In genomic region chr15:78845867-78846266, GRCm38 (mm10) we compare ENCODE assay signal across 9 mouse cellular contexts. TPM values are rescaled to one million over a fixed set of nuclear protein-coding genes. Genes with fewer than 3 reads are reported as not detected.
DNase-seq lines count a peak whose midpoint lies in the region; ATAC-seq and TF ChIP-seq lines count a peak whose summit lies in the region.
"Had no signal": no experiment of that assay in that cellular context is flagged by ENCODE, and none has a peak within 500 bp of the region (broad histone marks: within the 10 kb centered on the region; RNA-seq: fewer than 3 reads in every experiment).

No protein-coding gene starts in this region.

- peak overlapping the region; percentile 80 for H3K4me2 ChIP-seq in intestine, embryonic 16.5 days (ENCODE audit: low read depth, low read length)
- H3K4me2 ChIP-seq in lung, postnatal 0 days (replicated peaks; ENCODE audit: low read depth, low read length), result peak overlapping the region; percentile 78
- no peak overlapping the region for H3K4me2 ChIP-seq in forebrain, postnatal 0 days (ENCODE audit: low read depth)

- peak overlapping the region; percentile 95 for H3K4me3 ChIP-seq in brown adipose tissue, adult 24 weeks (ENCODE audit: insufficient read depth, low read depth, low read length)
- peak overlapping the region; percentile 64; the same call in 1 of the 2 replicates for H3K4me3 ChIP-seq in intestine, embryonic 16.5 days (ENCODE audit: low read length)
- H3K4me3 ChIP-seq in lung, postnatal 0 days (ENCODE audit: low read depth, low read length), result peak overlapping the region; percentile 76
- H3K4me3 ChIP-seq in forebrain, postnatal 0 days (ENCODE audit: low read depth, low read length), result no peak overlapping the region

- H3K36me3 ChIP-seq in intestine, embryonic 16.5 days (ENCODE audit: control insufficient read depth, insufficient read depth, low read length), result peaks cover 5% of the 10 kb centered on the region; the same call in 1 of the 2 replicates
- H3K36me3 ChIP-seq in lung, postnatal 0 days (ENCODE audit: insufficient read depth, low read length), result peaks cover 24% of the 10 kb centered on the region; the same call in 1 of the 2 replicates
- H3K36me3 ChIP-seq in forebrain, postnatal 0 days (ENCODE audit: insufficient read depth), result no peaks in the 10 kb centered on the region

- no peaks in the 10 kb centered on the region for H3K27me3 ChIP-seq in intestine, embryonic 16.5 days (replicated peaks; ENCODE audit: control insufficient read depth, insufficient read depth, low read length)
- H3K27me3 ChIP-seq in lung, postnatal 0 days (replicated peaks; ENCODE audit: insufficient read depth, low read length), result no peaks in the 10 kb centered on the region
- H3K27me3 ChIP-seq in forebrain, postnatal 0 days (ENCODE audit: insufficient read depth, low read length), result peaks cover 13% of the 10 kb centered on the region

- no peak for ATAC-seq in intestine, embryonic 16.5 days
- ATAC-seq in lung, postnatal 0 days, result no peak
- no peak for ATAC-seq in forebrain, postnatal 0 days
- ATAC-seq: inflammation-experienced regulatory T-cells, adult 6 months had no signal

- H3K4me1 ChIP-seq in brown adipose tissue, adult 24 weeks (ENCODE audit: control insufficient read depth, insufficient read depth, insufficient read length, low read length), result peaks cover 12% of the 10 kb centered on the region
- H3K4me1 ChIP-seq in intestine, embryonic 16.5 days (ENCODE audit: control insufficient read depth, insufficient read depth, low read length), result peaks cover 51% of the 10 kb centered on the region
- H3K4me1 ChIP-seq in lung, postnatal 0 days (ENCODE audit: insufficient read depth, low read depth, low read length), result peaks cover 35% of the 10 kb centered on the region
- H3K4me1 ChIP-seq in forebrain, postnatal 0 days (ENCODE audit: insufficient read depth), result 0 out of 2 replicates have a peak, but pooled peaks cover 3% of the 10 kb centered on the region

- DNase-seq in kidney, adult 18-20 months, result peak; percentile 63
- no peak for DNase-seq in kidney, adult 9 months
- DNase-seq in lung, postnatal 0 days (ENCODE audit: low spot score), result peak; percentile 67
- DNase-seq in right cerebral cortex, postnatal 36 days (ENCODE audit: low spot score in 2 of 2), result no peak
- no peak for DNase-seq in urinary bladder, postnatal 36 days (ENCODE audit: low spot score in 2 of 2)
- no peak for DNase-seq in forebrain, postnatal 0 days

- 64% methylated on average over 8 of the region's 8 CpGs for WGBS in intestine, embryonic 16.5 days
- 39% methylated on average over 8 of the region's 8 CpGs for WGBS in lung, postnatal 0 days
- 86% methylated on average over 8 of the region's 8 CpGs for WGBS in forebrain, postnatal 0 days

- TF ChIP-seq CTCF in lung, postnatal 0 days (IDR thresholded peaks at IDR 0.05), result peak; percentile 6; the same call in 1 of the 2 replicates
- TF ChIP-seq CTCF in forebrain, postnatal 0 days (IDR thresholded peaks at IDR 0.05; ENCODE audit: low read depth), result no peak

- peak overlapping the region; percentile 59 for H3K27ac ChIP-seq in brown adipose tissue, adult 24 weeks (replicated peaks; ENCODE audit: low read depth, low read length)
- peak overlapping the region; percentile 89 for H3K27ac ChIP-seq in intestine, embryonic 16.5 days (ENCODE audit: low read length)
- peak overlapping the region; percentile 97 for H3K27ac ChIP-seq in lung, postnatal 0 days (ENCODE audit: low read length)
- H3K27ac ChIP-seq in forebrain, postnatal 0 days (ENCODE audit: low read depth, low read length), result no peak overlapping the region

- no peaks in the 10 kb centered on the region for H3K9me3 ChIP-seq in intestine, embryonic 16.5 days (ENCODE audit: control insufficient read depth, low read length)
- no peaks in the 10 kb centered on the region for H3K9me3 ChIP-seq in lung, postnatal 0 days (ENCODE audit: low read length)
- H3K9me3 ChIP-seq in forebrain, postnatal 0 days (ENCODE audit: low read length), result no peaks in the 10 kb centered on the region

- H3K9ac ChIP-seq in intestine, embryonic 16.5 days (ENCODE audit: low read depth, low read length), result peak overlapping the region; percentile 94
- peak overlapping the region; percentile 44 for H3K9ac ChIP-seq in lung, postnatal 0 days (replicated peaks; ENCODE audit: low read depth)
- no peak overlapping the region for H3K9ac ChIP-seq in forebrain, postnatal 0 days

- TF ChIP-seq EP300 in lung, postnatal 0 days (IDR thresholded peaks at IDR 0.05), result no peak; the same call in 1 of the 2 replicates

RNA-seq across cellular contexts. Expression of gene Cdc42ep1, which starts 3.4 kb away (rescaled TPM):
- polyA plus RNA-seq in brown adipose tissue, adult 24 weeks (2012; ENCODE audit: insufficient read depth, insufficient read length, missing spikeins), result 18.4 and 21.7 TPM in 2 replicates
- 34.5 and 36.1 TPM in 2 replicates for polyA plus RNA-seq in intestine, embryonic 16.5 days (2015; fragmentation: Nextera tagmentation; extraction: Ambion mirVana)
- 107 and 109 TPM in 2 replicates for polyA plus RNA-seq in lung, postnatal 0 days (2015; fragmentation: Nextera tagmentation; extraction: Ambion mirVana)
- total RNA-seq in forebrain, postnatal 0 days (2014; rRNA removed), result 8.3 and 8.6 TPM in 2 replicates
- 10.6 and 13.5 TPM in 2 replicates for polyA plus RNA-seq in forebrain, postnatal 0 days (2015; fragmentation: Nextera tagmentation; extraction: Ambion mirVana)
- polyA plus RNA-seq: inflammation-experienced regulatory T-cells, adult 6 months had no signal

RNA-seq across cellular contexts. Expression of gene Lgals2, which starts 9.5 kb away (rescaled TPM):
- not detected in 2 replicates for polyA plus RNA-seq in brown adipose tissue, adult 24 weeks (2012; ENCODE audit: insufficient read depth, insufficient read length, missing spikeins)
- 1,298 and 1,309 TPM in 2 replicates for polyA plus RNA-seq in intestine, embryonic 16.5 days (2015; fragmentation: Nextera tagmentation; extraction: Ambion mirVana)
- 1.6 and 2.4 TPM in 2 replicates for polyA plus RNA-seq in lung, postnatal 0 days (2015; fragmentation: Nextera tagmentation; extraction: Ambion mirVana)
- total RNA-seq in forebrain, postnatal 0 days (2014; rRNA removed), result not detected in 2 replicates
- polyA plus RNA-seq in forebrain, postnatal 0 days (2015; fragmentation: Nextera tagmentation; extraction: Ambion mirVana), result 0.52 TPM in 1 of 2 replicates, not detected in the other
- polyA plus RNA-seq: inflammation-experienced regulatory T-cells, adult 6 months had no signal

RNA-seq across cellular contexts. Expression of gene Gga1, which starts 31.1 kb away (rescaled TPM):
- 23.7 and 29.1 TPM in 2 replicates for polyA plus RNA-seq in brown adipose tissue, adult 24 weeks (2012; ENCODE audit: insufficient read depth, insufficient read length, missing spikeins)
- polyA plus RNA-seq in intestine, embryonic 16.5 days (2015; fragmentation: Nextera tagmentation; extraction: Ambion mirVana), result 56.3 and 57.4 TPM in 2 replicates
- 49.7 and 51.5 TPM in 2 replicates for polyA plus RNA-seq in lung, postnatal 0 days (2015; fragmentation: Nextera tagmentation; extraction: Ambion mirVana)
- total RNA-seq in forebrain, postnatal 0 days (2014; rRNA removed), result 37.0 and 42.9 TPM in 2 replicates
- polyA plus RNA-seq in forebrain, postnatal 0 days (2015; fragmentation: Nextera tagmentation; extraction: Ambion mirVana), result 54.8 and 55.7 TPM in 2 replicates

RNA-seq across cellular contexts. Expression of gene Card10, which starts 43.0 kb away (rescaled TPM):
- polyA plus RNA-seq in brown adipose tissue, adult 24 weeks (2012; ENCODE audit: insufficient read depth, insufficient read length, missing spikeins), result 3.9 and 4.8 TPM in 2 replicates
- 5.2 and 6.1 TPM in 2 replicates for polyA plus RNA-seq in intestine, embryonic 16.5 days (2015; fragmentation: Nextera tagmentation; extraction: Ambion mirVana)
- 7.5 and 8.3 TPM in 2 replicates for polyA plus RNA-seq in lung, postnatal 0 days (2015; fragmentation: Nextera tagmentation; extraction: Ambion mirVana)
- total RNA-seq in forebrain, postnatal 0 days (2014; rRNA removed), result 0.57 and 0.77 TPM in 2 replicates
- 1.2 and 1.7 TPM in 2 replicates for polyA plus RNA-seq in forebrain, postnatal 0 days (2015; fragmentation: Nextera tagmentation; extraction: Ambion mirVana)

RNA-seq across cellular contexts. Expression of gene Gm49510, which starts 53.6 kb away (rescaled TPM):
- polyA plus RNA-seq in brown adipose tissue, adult 24 weeks (2012; ENCODE audit: insufficient read depth, insufficient read length, missing spikeins), result not detected in 2 replicates
- polyA plus RNA-seq in intestine, embryonic 16.5 days (2015; fragmentation: Nextera tagmentation; extraction: Ambion mirVana), result 0.21 and 0.55 TPM in 2 replicates
- polyA plus RNA-seq in lung, postnatal 0 days (2015; fragmentation: Nextera tagmentation; extraction: Ambion mirVana), result 0.10 and 0.42 TPM in 2 replicates
- total RNA-seq in forebrain, postnatal 0 days (2014; rRNA removed), result not detected in 2 replicates
- not detected in 2 replicates for polyA plus RNA-seq in forebrain, postnatal 0 days (2015; fragmentation: Nextera tagmentation; extraction: Ambion mirVana)
- polyA plus RNA-seq: inflammation-experienced regulatory T-cells, adult 6 months had no signal

Comparison
In these comparisons a context has a peak if more than half of its experiments do, and no peak if none do; other contexts are left out.
1. DNase-seq: peak in kidney, adult 18-20 months (single experiment) and lung, postnatal 0 days (single experiment); none in kidney, adult 9 months (single experiment), right cerebral cortex, postnatal 36 days (0 of 2), urinary bladder, postnatal 36 days (0 of 2) and forebrain, postnatal 0 days (single experiment).
2. RNA of gene Lgals2, which starts 9.5 kb away (polyA plus RNA-seq): 1,298 to 1,309 TPM in intestine, embryonic 16.5 days; 1.6 to 2.4 TPM in lung, postnatal 0 days, not detected in brown adipose tissue, adult 24 weeks and 0.52 TPM in forebrain, postnatal 0 days; every median in the first group is over 100 times any median in the second.